Mouse (Mus musculus): ENCODE results near the gene Lgalsl.

Gene Lgalsl

GRCm38 (mm10) chr11:20782620-20783019, 48.2 kb downstream of the Lgalsl start:
- DNase-seq (ENCODE audit: low read depth, low spot score): no peak

GRCm38 (mm10) chr11:20780312-20780711, 50.5 kb downstream of the Lgalsl start:
- no peak for DNase-seq (ENCODE audit: low read depth, low spot score)

- DNase-seq (ENCODE audit: low read depth, low spot score): no peak
Observed at GRCm38 (mm10) chr11:20778861-20779563, 51.8 kb downstream of the Lgalsl start.

GRCm38 (mm10) chr11:20778298-20778697, 52.6 kb downstream of the Lgalsl start:
- no peak for DNase-seq (ENCODE audit: low read depth, low spot score)

DNA sequence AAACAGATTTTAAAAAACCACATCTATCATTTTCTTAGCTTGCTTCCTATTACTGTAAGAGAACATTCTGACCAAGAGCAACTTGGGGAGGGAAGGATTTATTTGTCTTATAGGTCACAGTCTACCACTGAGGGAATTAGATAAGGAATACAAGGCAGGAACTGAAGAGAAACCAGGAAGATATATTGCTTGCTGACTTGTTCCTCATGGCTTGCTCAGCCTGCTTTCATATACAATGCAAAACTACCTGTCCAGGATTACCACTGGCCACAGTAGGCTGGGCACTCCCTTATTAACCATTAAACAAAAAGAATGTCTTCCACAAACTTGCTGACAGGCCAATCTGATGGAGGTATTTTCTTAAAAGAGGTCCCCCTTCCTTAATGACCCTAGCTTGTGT, 54.2 kb downstream of the Lgalsl start:
- DNase-seq (ENCODE audit: low read depth, low spot score): no peak
